In genomic region chr19:34192008-34192963, GRCm38 (mm10) we compare ENCODE assay signal across 1 mouse cellular context.
TF ChIP-seq lines count a peak whose summit lies in the region.

Stambpl1 (plus strand) TSS chr19:34192229.

TF ChIP-seq in CH12.LX, 34 proteins besides CTCF, POLR2A, EP300 and RAD21 (continued from another document):
- TF ChIP-seq ZMIZ1 (IDR thresholded peaks at IDR 0.05; ENCODE audit: low read depth, low read length): peak; percentile 74
- TF ChIP-seq SIN3A (IDR thresholded peaks at IDR 0.05; ENCODE audit: low read length): peak; percentile 64
- 0 out of 2 replicates have a peak, but pooled peaks have one; percentile 18 for TF ChIP-seq RCOR1 (conservative IDR thresholded peaks at IDR 0.05; ENCODE audit: low read depth, low read length)
- no peak for TF ChIP-seq GABPA (IDR thresholded peaks at IDR 0.05; ENCODE audit: insufficient replicate concordance, low read depth, low read length)
